In genomic region chr14:57187814-57188213, GRCm38 (mm10) we compare ENCODE assay signal across 24 mouse cellular contexts. TPM values are rescaled to one million over a fixed set of nuclear protein-coding genes. Genes with fewer than 3 reads are reported as not detected.
DNase-seq lines count a peak whose midpoint lies in the region; ATAC-seq and TF ChIP-seq lines count a peak whose summit lies in the region.
"Had no signal": no experiment of that assay in that cellular context is flagged by ENCODE, and none has a peak within 500 bp of the region (broad histone marks: within the 10 kb centered on the region; RNA-seq: fewer than 3 reads in every experiment).

No protein-coding gene starts in this region.

- DNase-seq in heart, adult 11 months = peak; percentile 66
- peak; percentile 1 for DNase-seq in lung, postnatal 36 days
- DNase-seq in lung, adult 2 months = no peak
- DNase-seq in stomach, postnatal 0 days (ENCODE audit: low spot score) = peak; percentile 2
- DNase-seq in cerebellum, postnatal 25 days = no peak
- DNase-seq: adrenal gland, adult 8-10 months; adrenal gland, postnatal 14 days; adrenal gland, postnatal 36 days; B cell, adult 2 months; cerebellum, adult 11-12 months; cerebellum, adult 2 months; cerebellum, adult 9-11 months; cerebellum, postnatal 14 days; forebrain, postnatal 0 days had no signal

- H3K36me3 ChIP-seq in heart, embryonic 12.5 days = no peaks in the 10 kb centered on the region
- H3K36me3 ChIP-seq in stomach, postnatal 0 days (ENCODE audit: control insufficient read depth, insufficient read depth, low read length) = no peaks in the 10 kb centered on the region
- H3K36me3 ChIP-seq: embryonic facial prominence, embryonic 10.5 days; embryonic facial prominence, embryonic 12.5 days; forebrain, embryonic 15.5 days; G1E had no signal

- WGBS in heart, embryonic 12.5 days = 91% methylated on average over 1 of the region's 1 CpGs
- WGBS in lung, adult 2 months = 83% methylated on average over 1 of the region's 1 CpGs
- WGBS in stomach, postnatal 0 days = 78% methylated on average over 1 of the region's 1 CpGs

- no peak overlapping the region for H3K4me3 ChIP-seq in heart, embryonic 12.5 days
- no peak overlapping the region for H3K4me3 ChIP-seq in lung, adult 2 months (replicated peaks; ENCODE audit: extremely low read depth, low read depth, low read length)
- H3K4me3 ChIP-seq in stomach, postnatal 0 days (ENCODE audit: low read depth, low read length) = no peak overlapping the region
- H3K4me3 ChIP-seq: embryonic facial prominence, embryonic 10.5 days; embryonic facial prominence, embryonic 12.5 days; forebrain, embryonic 13.5 days; forebrain, embryonic 15.5 days had no signal

- no peaks in the 10 kb centered on the region for H3K27me3 ChIP-seq in heart, embryonic 12.5 days (replicated peaks)
- no peaks in the 10 kb centered on the region for H3K27me3 ChIP-seq in stomach, postnatal 0 days (ENCODE audit: control insufficient read depth, insufficient read depth, low read length)
- H3K27me3 ChIP-seq: CH12.LX; embryonic facial prominence, embryonic 12.5 days; forebrain, embryonic 13.5 days; forebrain, embryonic 15.5 days had no signal

- no peak for ATAC-seq in heart, embryonic 12.5 days (ENCODE audit: insufficient number of reproducible peaks, low FRiP score)
- ATAC-seq in stomach, postnatal 0 days (ENCODE audit: low FRiP score, low TSS enrichment) = no peak
- ATAC-seq: activated CD4-positive, CD25-positive, alpha-beta regulatory T cell, adult 4 months; CD4-positive, CD25-positive, alpha-beta regulatory T cell, adult 4 months; forebrain, embryonic 13.5 days; forebrain, embryonic 15.5 days; forebrain, postnatal 0 days; Patski had no signal

- no peak for TF ChIP-seq EP300 in stomach, postnatal 0 days (optimal IDR thresholded peaks at IDR 0.05)

- no peak overlapping the region for H3K27ac ChIP-seq in heart, embryonic 12.5 days (ENCODE audit: poor library complexity, severe bottlenecking)
- no peak overlapping the region for H3K27ac ChIP-seq in stomach, postnatal 0 days (replicated peaks)
- H3K27ac ChIP-seq: embryonic facial prominence, embryonic 10.5 days; embryonic facial prominence, embryonic 12.5 days; forebrain, embryonic 13.5 days; forebrain, embryonic 15.5 days had no signal

- H3K4me2 ChIP-seq in heart, embryonic 12.5 days = no peak overlapping the region
- H3K4me2 ChIP-seq in stomach, postnatal 0 days (replicated peaks; ENCODE audit: low read depth) = no peak overlapping the region
- H3K4me2 ChIP-seq: embryonic facial prominence, embryonic 12.5 days; forebrain, embryonic 13.5 days; forebrain, embryonic 15.5 days had no signal

- H3K9ac ChIP-seq in heart, embryonic 12.5 days = no peak overlapping the region
- H3K9ac ChIP-seq in stomach, postnatal 0 days (ENCODE audit: low read length) = no peak overlapping the region
- H3K9ac ChIP-seq: embryonic facial prominence, embryonic 12.5 days; forebrain, embryonic 13.5 days; forebrain, embryonic 15.5 days; forebrain, postnatal 0 days had no signal

- no peak for TF ChIP-seq CTCF in lung, adult 2 months (IDR thresholded peaks at IDR 0.05; ENCODE audit: insufficient read depth, low read length)
- TF ChIP-seq CTCF in stomach, postnatal 0 days (IDR thresholded peaks at IDR 0.05; ENCODE audit: low read depth) = no peak

- no peaks in the 10 kb centered on the region for H3K9me3 ChIP-seq in heart, embryonic 12.5 days (replicated peaks)
- no peaks in the 10 kb centered on the region for H3K9me3 ChIP-seq in stomach, postnatal 0 days (ENCODE audit: control insufficient read depth, low read length)
- H3K9me3 ChIP-seq: embryonic facial prominence, embryonic 10.5 days; embryonic facial prominence, embryonic 12.5 days; forebrain, embryonic 13.5 days; forebrain, embryonic 15.5 days; G1E had no signal

- no peak for TF ChIP-seq POLR2A in lung, adult 2 months (IDR thresholded peaks at IDR 0.05; ENCODE audit: borderline replicate concordance, extremely low read depth, low read depth, low read length)

- no peaks in the 10 kb centered on the region for H3K4me1 ChIP-seq in heart, embryonic 12.5 days (replicated peaks)
- H3K4me1 ChIP-seq in lung, adult 2 months (ENCODE audit: control insufficient read depth, insufficient read depth, low read length) = no peaks in the 10 kb centered on the region
- no peaks in the 10 kb centered on the region for H3K4me1 ChIP-seq in stomach, postnatal 0 days (replicated peaks; ENCODE audit: control insufficient read depth, insufficient read depth)
- H3K4me1 ChIP-seq: embryonic facial prominence, embryonic 12.5 days; forebrain, embryonic 13.5 days; forebrain, embryonic 15.5 days had no signal

RNA-seq across cellular contexts. Expression of gene Gjb6, which starts 54.4 kb away (rescaled TPM):
- 0.14 and 0.21 TPM in 2 replicates for polyA plus RNA-seq in heart, embryonic 12.5 days (2016; fragmentation: Nextera tagmentation; extraction: Ambion mirVana)
- 5.2 and 15.0 TPM in 2 replicates for polyA plus RNA-seq in lung, adult 2 months (2012; rRNA removed)
- polyA plus RNA-seq in stomach, postnatal 0 days (2015; fragmentation: Nextera tagmentation; extraction: Ambion mirVana) = 21.3 and 24.3 TPM in 2 replicates
- polyA plus RNA-seq: activated CD4-positive, CD25-positive, alpha-beta regulatory T cell, adult 4 months; G1E; Patski had no signal

Comparison
In these comparisons a context has a peak if more than half of its experiments do, and no peak if none do; other contexts are left out.
1. DNase-seq: peak in heart, adult 11 months (single experiment), lung, postnatal 36 days (single experiment) and stomach, postnatal 0 days (single experiment); none in lung, adult 2 months (single experiment) and cerebellum, postnatal 25 days (0 of 2).